Mouse (Mus musculus): ENCODE measurements around the gene Nup93.
A peak's percentile ranks its signal among the peaks of the same experiment; 100 is the strongest.

The Nup93 gene

DNA sequence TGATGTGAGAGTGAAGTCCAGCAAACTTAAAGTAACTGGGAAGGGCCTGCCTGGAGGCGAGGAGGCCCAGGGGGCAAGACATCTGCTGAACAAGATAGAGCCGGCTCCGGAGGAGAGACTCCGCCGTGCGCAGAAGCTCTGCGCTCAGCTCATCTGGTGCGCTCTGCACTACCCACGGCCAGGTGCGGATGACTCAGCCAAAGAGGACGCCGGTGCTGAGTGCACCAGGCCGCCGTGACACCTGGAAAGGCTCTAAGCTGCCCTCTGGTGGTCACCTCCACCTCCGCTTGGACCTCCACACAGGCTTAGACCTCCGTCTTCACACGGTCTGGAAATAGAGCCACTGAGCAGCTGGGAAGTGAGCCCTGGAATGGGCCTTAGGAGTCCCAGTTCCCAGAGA, 27.8 kb upstream of the Nup93 start:
- DNase-seq (ENCODE audit: low spot score in 2 of 2): no peak

DNA sequence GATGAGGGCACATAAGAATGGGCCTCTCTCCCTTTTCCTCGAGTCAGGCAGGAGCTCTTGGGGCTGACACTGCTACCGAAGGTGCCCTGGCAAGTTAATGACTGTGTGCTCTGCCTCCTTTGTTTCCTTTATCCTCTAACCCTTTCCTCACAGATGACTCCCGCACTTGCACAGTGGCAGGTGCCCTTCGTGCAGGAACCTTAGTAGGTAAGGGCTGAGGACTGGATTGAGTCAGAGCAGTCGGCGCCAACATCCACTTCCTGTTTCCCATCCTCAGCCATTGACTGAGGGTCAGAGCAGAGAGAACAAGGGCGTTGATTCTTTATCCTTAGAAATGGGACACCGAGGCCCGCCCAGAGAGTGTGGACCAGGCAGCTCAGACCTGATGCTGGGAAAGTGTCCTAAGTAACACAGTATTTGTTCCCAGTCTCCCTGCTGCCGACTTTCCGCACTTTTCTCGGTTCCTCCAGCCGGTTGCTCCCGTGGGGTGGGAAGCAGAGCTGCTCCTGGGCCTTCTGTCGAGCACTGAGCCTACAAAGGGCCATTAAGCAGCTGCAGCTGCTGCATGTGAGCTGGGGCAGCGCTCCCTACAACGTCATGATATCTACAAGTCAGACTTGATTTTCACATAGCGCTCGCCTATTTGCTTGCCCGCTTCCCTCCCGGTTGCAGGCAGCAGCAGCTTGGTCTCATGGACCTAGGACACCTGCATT, 26.9 kb upstream of the Nup93 start:
- DNase-seq (ENCODE audit: low spot score in 2 of 2): no peak

DNA sequence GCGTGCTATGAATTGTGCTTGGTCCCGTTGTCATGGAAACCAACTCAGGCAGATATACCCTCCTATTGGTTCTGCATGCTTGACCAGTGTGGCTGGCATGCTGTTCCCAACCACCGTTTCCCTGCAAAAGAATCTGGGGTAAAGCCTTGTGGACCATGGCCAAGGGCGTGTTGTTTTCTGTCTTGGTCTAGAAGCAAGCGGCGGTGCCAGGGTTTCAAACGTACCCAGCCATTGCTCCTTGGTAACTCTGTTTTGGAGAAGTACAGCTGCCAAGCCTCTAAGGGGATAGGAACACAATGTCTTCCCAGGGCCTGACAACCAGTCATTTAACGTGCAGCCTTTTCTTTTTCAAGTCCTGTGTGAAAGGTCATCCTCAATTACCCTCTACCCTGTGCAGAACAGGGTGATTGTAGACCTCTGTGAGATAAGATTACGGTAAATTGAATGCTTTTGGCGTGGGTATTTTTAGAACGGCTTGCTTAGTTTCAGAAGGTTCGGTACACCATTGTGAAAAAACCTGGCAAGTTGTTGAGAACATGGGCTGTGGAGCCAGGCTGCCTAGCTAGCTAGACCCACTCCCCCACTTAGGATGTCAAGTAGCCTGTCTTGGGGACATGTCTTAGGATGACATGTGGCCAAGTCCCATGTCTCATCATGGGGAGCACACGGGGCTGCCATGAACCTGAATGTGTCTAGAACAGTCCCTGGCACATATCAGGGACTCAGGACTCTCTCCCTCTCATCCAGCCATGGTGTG, 24.9 kb upstream of the Nup93 start:
- DNase-seq (ENCODE audit: low spot score in 2 of 2): peak in 1 of 2 experiments; percentile 75

DNA sequence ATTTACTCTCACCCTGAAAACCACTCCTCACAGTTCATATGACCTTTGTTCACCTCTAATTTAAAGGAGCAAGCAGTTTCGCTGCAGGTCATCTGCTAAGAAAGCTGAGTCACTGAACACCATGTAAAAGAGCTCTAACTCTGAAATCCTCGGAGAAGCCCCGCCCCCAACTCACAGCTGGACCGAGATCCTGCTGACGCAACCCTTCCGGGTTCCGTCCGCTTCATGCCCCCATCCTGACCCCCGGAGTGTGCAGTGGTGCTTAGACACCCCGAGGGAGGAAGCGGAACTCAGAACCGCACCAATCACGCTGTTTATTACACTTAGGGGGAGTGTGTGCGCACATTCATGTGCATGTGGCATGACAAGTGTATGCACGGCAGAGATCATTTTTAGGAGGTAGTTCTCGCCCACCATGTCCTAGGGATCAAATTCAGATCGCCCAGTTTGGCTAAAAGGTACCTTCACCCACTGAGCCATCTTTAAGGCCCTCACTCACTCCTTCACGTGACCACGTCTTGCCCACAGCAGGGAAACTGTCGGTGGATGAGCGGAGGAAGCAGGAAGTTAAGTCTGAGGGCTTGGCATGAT, 23.2 kb upstream of the Nup93 start:
- no peak for DNase-seq (ENCODE audit: low spot score in 2 of 2)

DNA sequence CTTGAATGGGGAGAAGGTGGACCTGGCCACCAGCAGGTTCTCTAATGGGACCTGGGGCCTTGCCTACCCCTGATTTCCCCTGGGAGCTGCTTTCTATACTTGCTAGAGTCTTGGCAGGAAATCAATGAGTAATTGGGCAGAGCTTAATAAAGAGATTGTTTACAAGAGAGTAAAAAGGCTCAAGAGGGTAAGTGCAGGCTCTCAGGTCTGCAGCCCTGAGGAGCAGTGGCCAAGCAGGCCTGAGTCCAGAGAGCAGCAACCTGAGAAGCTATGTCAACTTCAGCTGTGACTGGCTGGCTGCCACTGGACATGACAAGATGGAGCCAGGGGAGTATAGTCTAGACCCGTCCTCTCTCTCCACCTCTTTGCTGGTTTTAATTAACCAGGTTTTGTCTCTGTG, 21.4 kb upstream of the Nup93 start:
- no peak for DNase-seq (ENCODE audit: low spot score in 2 of 2)

DNA sequence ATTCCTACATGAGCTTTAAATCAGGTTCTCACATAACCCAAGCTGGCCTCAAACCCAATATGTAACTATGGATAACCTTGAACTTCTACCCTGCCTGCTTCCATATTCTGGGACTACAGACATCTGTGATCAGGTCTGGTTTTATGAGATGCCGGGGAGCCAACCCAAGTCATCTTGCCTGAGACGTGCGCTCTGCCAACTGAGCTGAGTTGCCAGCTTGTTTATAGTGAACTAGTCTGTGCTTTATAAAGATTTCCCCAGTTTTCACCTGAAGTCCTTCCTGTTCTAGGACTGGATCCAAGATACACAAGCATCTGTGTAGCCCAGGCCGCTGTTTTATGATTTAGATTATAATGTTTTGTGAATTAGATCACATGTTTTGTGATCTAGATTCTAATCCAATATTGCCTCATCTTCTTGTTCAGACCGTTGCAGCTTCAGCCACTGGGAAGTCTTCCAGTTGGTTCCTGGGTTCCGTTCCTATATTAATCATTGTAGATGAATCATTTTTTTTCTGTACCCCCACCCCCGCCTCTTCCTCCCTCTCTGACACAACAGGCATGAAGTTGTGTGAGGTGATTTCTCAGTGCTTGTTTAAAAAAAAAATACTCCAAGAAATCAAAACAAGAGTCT, 19.7 kb upstream of the Nup93 start:
- DNase-seq (ENCODE audit: low spot score in 2 of 2): no peak

DNA sequence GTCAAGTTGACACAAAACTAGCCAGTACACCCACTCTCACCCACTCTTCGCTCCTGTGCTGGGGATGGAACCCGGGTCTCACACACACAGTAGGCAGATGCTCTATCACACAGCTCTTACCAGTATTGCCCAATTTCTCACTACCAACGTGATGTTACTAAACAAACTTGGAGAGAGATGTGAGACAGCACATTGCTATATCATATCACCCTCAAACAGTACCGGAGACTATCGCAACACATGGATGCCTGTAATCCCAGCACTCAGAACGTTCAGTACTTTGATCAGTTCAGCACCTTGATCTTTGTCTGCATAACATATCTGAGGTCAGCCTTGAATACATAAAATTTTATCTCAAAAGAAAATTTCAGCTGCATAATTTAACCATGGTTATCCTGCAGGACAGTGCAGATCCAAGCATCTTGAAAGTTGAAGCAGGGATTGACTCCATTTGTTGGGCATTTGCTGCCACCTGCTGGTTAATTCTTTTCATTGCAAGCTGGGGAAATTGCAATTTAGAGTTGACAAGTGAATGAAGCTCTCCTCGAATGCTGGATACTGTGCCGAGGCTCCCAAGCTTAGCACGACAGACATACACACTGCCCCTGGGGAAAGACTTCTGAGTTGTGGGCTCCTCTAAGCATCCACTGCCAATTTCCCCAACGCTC, 15.0 kb upstream of the Nup93 start:
- DNase-seq (ENCODE audit: low spot score in 2 of 2): peak in 1 of 2 experiments; percentile 78

DNA sequence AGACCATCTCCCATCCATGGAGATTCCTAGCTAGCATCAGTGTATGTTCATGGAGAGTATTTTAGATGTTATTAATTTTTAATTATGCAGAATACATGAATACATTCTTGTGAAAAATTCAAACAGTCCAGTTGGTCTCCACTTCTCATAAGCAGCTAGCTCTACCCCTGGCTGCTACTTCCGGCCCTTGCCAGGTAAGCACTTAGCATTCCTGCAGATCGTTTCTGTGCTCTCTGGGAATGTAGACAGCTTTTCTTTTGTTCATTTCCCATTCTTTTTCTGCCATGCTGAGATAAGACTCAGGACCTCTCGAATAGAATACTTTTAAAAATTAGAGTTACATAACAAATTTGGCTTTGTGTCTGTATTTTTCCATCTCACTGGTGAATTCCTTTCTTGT, 10.3 kb upstream of the Nup93 start:
- no peak for DNase-seq (ENCODE audit: low spot score in 2 of 2)

DNA sequence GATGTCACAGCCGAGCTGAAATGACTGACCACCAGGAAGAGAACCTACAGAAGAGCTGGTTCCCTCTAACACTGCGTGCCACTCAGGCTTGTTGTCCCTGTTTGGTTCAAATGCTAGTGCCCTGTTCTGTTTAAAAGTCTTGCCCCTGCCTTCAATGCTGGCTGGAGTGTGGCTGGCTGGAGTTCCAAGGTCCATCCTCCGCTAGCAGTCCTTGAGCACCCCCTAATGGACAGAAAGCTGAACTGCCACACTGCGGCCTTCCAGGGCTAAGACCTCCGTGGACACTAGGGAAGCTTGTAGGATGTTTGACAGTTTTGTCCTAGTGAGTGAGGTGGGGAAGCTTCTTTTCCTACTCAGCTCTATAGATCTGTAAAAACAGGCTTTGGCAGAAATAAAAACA, 8.6 kb upstream of the Nup93 start:
- DNase-seq (ENCODE audit: low spot score in 2 of 2): peak in 1 of 2 experiments; percentile 65

DNA sequence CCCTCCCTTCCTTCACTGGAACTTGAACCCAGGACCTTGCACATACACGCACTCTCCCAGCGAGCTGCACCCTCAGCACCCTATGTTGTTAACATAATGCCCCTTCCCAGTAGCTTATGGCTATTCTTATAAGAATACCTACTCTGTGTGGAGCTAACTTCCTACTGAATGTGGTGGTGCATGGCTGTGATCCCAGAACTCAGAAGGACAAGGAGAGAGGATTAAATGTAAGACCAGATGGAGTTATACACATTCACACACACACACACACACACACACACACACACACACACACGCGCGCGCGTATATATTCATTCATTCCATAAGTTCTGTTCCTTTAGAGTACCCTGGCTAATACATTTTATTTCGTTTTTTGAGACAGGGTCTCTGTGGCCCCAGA, 8.1 kb upstream of the Nup93 start:
- DNase-seq (ENCODE audit: low spot score in 2 of 2): no peak

DNA sequence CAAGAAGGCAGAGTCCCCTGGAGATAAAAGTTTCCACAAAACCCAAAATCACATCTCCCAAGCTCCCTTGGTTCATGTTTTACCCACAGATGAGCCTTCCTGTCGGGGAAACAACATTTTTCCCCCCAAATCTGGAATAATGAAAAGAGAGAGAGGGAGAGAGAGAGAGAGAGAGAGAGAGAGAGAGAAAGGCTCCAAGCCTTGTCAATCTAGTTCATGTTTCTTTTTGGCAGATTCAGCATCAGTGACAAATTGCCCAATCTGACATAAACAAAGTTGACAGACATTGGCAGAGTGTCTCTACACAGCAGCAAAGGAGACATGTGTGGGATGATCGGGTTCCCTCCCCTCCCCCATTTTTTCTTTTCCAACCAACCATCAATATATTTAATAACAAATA, 6.9 kb upstream of the Nup93 start:
- no peak for DNase-seq (ENCODE audit: low spot score in 2 of 2)

DNA sequence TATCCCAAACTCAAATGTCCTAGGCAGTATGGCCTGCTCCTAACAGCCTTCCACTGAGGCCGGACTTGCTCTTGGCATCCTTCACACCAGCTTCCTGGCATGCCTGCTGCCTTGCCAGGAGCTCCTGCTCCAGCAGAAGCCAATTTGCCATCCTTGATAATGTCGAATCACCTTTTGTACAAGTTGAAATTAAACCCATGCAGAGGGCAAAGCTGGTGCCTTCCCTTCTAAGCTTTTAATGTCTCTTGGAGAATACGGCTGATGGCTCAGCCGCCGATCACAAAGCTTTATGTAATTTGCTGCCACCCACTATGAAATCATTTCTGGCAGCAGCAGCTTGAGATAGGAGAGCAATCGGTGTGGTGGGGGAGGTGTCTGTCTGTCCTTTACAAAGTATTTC, 4.7 kb upstream of the Nup93 start:
- peak in 1 of 2 experiments; percentile 66 for DNase-seq (ENCODE audit: low spot score in 2 of 2)

DNA sequence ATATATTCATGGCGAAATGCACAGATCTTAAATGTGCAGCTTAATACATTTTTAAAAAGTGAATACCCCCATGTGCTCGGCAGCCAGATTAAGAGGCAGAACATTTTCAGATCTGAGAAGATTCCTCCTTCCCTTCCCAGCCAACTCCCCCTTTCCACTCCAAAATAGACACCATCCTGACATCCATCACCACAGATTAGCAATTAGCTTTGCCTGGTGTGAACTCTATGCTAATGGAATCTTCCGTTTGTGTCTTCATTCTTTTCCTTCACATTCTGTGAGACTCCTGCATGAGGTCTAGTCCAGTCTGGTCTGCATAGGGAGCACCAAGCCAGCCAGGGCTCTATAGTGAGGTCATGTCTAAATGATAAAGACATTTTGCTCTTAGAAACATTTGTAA, 4.1 kb upstream of the Nup93 start:
- DNase-seq (ENCODE audit: low spot score in 2 of 2): peak in 1 of 2 experiments; percentile 45

DNA sequence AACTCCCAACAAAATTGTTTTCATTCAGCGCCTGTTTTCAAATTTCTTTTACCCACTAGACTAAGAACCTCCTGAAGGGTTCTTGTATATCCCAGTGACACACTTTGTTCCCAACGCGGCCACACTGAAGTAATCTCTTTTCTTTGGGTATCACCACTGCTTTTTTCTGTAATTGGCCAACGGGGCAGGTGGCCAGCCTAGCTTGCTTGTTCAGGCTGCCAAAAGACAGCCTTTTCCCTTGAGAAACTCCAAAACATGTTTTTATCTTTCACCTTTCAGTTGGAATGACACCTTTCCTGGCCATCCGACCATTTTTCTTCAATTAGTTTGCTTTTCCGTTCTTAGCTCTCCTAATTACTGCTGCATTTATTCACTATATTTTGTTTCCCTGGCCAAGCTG, 545 bp upstream of the Nup93 start:
- no peak for DNase-seq (ENCODE audit: low spot score in 2 of 2)

DNA sequence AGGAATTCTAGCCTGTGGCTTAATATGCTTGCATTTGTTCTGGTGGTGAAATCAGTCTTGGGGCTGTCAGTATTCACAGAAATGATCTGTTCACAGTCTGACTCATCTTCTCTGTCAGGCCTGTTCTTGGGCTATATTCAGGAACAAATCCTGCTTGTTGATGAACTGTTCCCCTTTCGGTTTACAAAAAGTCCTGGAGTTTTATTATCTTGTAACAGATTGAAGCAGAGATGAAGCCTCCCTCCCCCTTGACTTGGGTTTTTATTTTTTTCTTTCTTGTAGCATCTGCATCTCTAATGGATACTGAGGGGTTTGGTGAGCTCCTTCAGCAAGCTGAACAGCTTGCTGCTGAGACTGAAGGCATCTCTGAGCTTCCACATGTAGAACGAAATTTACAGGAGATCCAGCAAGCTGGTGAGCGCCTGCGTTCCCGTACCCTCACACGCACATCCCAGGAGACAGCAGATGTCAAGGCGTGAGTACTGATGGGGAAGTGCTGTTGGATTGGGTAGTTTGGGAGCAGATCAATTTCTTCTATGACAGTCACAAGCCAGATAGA, 13.1 kb downstream of the Nup93 start:
- DNase-seq (ENCODE audit: low spot score in 2 of 2): peak in 1 of 2 experiments; percentile 44

DNA sequence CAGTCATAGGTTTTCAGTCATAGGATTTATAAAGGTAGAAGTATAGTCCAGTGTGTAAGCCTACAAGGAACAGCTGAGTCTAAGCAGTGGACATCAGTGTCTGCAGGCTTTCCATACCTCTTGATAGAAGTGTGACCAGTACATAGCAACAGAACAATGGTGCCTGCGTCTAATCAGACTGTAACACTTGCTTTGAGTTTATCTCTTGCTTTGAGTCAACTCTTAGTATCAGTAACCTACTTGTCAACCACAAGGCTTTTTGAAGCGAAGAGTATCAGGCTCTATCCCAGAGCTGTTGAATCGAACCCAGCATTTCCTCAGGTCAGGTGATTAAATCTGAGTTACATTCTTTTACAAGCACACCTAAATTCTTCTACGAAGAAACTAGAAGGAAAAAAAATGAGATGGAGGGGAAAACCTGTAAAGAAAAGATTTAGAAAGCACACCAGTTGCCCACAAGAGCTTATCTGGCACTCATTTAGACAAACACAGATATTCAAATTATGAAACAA, 25.9 kb downstream of the Nup93 start:
- DNase-seq (ENCODE audit: low spot score in 2 of 2): no peak

DNA sequence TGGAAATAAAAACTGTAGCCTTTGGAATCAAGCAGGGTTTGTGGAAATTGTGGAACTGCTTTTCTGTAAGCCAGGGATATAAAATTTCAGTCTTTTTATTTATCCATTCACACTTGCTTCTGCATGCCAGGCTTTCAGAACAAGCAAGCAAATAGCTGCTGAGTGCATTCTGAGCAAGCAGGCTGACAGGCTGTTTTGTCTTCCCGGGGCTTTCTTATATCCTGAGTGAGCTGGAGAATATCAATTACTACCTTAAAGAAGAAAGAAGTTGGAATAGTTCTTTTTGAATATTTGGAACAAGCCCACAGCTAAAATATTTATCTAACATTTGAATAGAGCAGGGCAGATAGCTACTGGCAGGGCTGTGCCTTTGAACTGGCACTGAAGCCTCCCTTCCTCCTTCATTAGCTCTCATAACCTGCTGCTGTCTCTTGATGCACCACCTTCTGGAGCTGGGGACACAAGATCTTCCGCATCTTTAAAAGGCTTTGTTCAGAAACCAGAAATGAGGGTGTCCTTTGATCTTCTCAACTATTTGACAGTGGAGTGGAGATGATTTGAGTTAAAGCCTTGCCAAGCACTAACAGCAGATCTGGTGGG, 35.6 kb downstream of the Nup93 start:
- DNase-seq (ENCODE audit: low spot score in 2 of 2): no peak

DNA sequence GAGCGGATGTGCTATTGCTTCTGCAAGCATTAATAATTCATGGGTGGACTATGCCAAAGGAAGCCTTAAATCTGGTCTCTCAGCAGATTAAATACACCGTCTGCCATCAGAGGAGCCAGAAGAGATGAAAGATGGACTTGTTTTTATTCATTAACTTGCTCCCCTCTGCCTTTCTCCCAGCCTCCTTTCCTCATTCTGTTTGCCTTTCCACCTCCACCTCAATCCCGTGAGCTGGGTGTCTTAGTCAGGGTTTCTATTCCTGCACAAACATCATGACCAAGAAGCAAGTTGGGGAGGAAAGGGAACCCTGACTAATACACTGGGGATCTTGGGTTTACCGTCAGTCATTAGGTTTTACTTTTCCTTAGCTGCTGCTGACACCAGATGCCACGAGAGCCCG, 44.5 kb downstream of the Nup93 start:
- no peak for DNase-seq (ENCODE audit: low spot score in 2 of 2)

DNA sequence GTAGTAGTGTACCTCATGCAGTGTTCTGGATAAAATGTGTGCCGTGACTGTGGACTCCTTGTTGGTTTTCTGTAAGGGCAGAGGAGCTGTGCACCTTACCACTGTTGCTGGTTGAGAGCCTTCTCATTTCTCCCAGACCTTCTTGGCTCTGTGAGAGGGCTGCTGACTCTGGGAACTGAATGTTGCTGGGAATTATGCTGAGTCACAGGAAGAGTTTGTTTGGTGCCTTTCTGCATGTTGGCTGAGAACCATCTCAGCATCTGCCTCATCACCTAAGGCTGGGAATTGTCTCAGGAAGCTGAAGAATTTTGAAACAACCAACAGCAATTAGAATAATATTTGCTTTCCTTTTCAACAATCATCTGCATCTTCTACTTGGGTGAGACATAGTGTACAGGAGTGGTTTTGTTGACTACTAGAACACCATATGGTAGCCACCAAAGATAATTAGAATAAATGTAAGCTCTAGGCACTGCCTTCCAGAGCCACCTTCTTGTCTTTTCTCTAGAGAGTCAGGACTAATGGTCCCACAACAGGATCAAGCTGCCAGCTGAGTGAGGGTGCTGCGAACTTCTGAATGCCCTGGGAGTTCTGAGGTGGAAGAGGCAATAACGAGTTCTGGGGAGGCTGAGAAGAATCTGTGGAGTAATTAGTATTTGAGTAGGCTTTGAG, 48.4 kb downstream of the Nup93 start:
- DNase-seq (ENCODE audit: low spot score in 2 of 2): peak in 1 of 2 experiments; percentile 48
